Mouse (Mus musculus): Measurements from ENCODE around the gene Mrpl37. TPM values are rescaled to one million over a fixed set of nuclear protein-coding genes. Genes with fewer than 3 reads are reported as not detected.

Gene Mrpl37
- polyA plus RNA-seq, 2 experiments, result 104 to 105 TPM

- Histone ChIP-seq H3K4me3 (replicated peaks; ENCODE audit: low read length) (no peak overlapping the region), H3K27ac (replicated peaks; ENCODE audit: low read depth, low read length) (no peak overlapping the region), H3K4me1 (ENCODE audit: control insufficient read depth, insufficient read depth, low read length) (no peaks in the 10 kb centered on the region), H3K36me3 (ENCODE audit: control insufficient read depth, insufficient read depth, low read length) (peaks cover 95% of the 10 kb centered on the region), H3K27me3 (ENCODE audit: control insufficient read depth, insufficient read depth, low read length) (no peaks in the 10 kb centered on the region), H3K9me3 (ENCODE audit: control insufficient read depth, low read length) (no peaks in the 10 kb centered on the region), H3K4me2 (replicated peaks; ENCODE audit: low read depth, low read length, severe bottlenecking) (no peak overlapping the region), H3K9ac (ENCODE audit: low read depth, low read length, severe bottlenecking) (no peak overlapping the region)
- ATAC-seq (ENCODE audit: low FRiP score, low read depth) (no peak), DNase-seq (ENCODE audit: low spot score) (no peak)
- WGBS, result 87% methylated on average over 4 of the region's 4 CpGs
- TF ChIP-seq POLR2A (IDR thresholded peaks at IDR 0.05; ENCODE audit: borderline replicate concordance, extremely low read depth, insufficient read depth, insufficient read length), result no peak
Measured at GRCm38 (mm10) chr4:107035689-107036088, 31.0 kb downstream of the Mrpl37 start.

GRCm38 (mm10) chr4:107026451-107026850, 40.2 kb downstream of the Mrpl37 start:
- H3K4me1 ChIP-seq (ENCODE audit: control insufficient read depth, insufficient read depth, low read length), result no peaks in the 10 kb centered on the region
- no peaks in the 10 kb centered on the region for H3K9me3 ChIP-seq (ENCODE audit: control insufficient read depth, low read length)
- H3K9ac ChIP-seq (ENCODE audit: low read depth, low read length, severe bottlenecking), result no peak overlapping the region
- no peak overlapping the region for H3K27ac ChIP-seq (replicated peaks; ENCODE audit: low read depth, low read length)
- ATAC-seq (ENCODE audit: low FRiP score, low read depth) (no peak), DNase-seq (ENCODE audit: low spot score) (no peak)
- H3K36me3 ChIP-seq (ENCODE audit: control insufficient read depth, insufficient read depth, low read length), result peaks cover 50% of the 10 kb centered on the region
- no peak overlapping the region for H3K4me3 ChIP-seq (replicated peaks; ENCODE audit: low read length)
- 56% methylated on average over 8 of the region's 8 CpGs for WGBS
- no peak for TF ChIP-seq POLR2A (IDR thresholded peaks at IDR 0.05; ENCODE audit: borderline replicate concordance, extremely low read depth, insufficient read depth, insufficient read length)
- H3K27me3 ChIP-seq (ENCODE audit: control insufficient read depth, insufficient read depth, low read length), result no peaks in the 10 kb centered on the region
- H3K4me2 ChIP-seq (replicated peaks; ENCODE audit: low read depth, low read length, severe bottlenecking), result no peak overlapping the region

GRCm38 (mm10) chr4:107025369-107025768, 41.3 kb downstream of the Mrpl37 start:
- no peaks in the 10 kb centered on the region for H3K9me3 ChIP-seq (ENCODE audit: control insufficient read depth, low read length)
- TF ChIP-seq POLR2A (IDR thresholded peaks at IDR 0.05; ENCODE audit: borderline replicate concordance, extremely low read depth, insufficient read depth, insufficient read length), result no peak
- DNase-seq (ENCODE audit: low spot score), result no peak
- no peak overlapping the region for H3K9ac ChIP-seq (ENCODE audit: low read depth, low read length, severe bottlenecking)
- H3K4me2 ChIP-seq (replicated peaks; ENCODE audit: low read depth, low read length, severe bottlenecking), result no peak overlapping the region
- H3K27me3 ChIP-seq (ENCODE audit: control insufficient read depth, insufficient read depth, low read length), result no peaks in the 10 kb centered on the region
- H3K4me3 ChIP-seq (replicated peaks; ENCODE audit: low read length), result no peak overlapping the region
- no peak overlapping the region for H3K27ac ChIP-seq (replicated peaks; ENCODE audit: low read depth, low read length)
- WGBS, result 73% methylated on average over 5 of the region's 5 CpGs
- peaks cover 5% of the 10 kb centered on the region for H3K4me1 ChIP-seq (ENCODE audit: control insufficient read depth, insufficient read depth, low read length)
- peaks cover 40% of the 10 kb centered on the region for H3K36me3 ChIP-seq (ENCODE audit: control insufficient read depth, insufficient read depth, low read length)
- ATAC-seq (ENCODE audit: low FRiP score, low read depth), result no peak

GRCm38 (mm10) chr4:107024899-107025298, 41.8 kb downstream of the Mrpl37 start:
- no peak overlapping the region for H3K27ac ChIP-seq (replicated peaks; ENCODE audit: low read depth, low read length)
- WGBS, result 85% methylated on average over 7 of the region's 7 CpGs

GRCm38 (mm10) chr4:107021464-107021863, 45.2 kb downstream of the Mrpl37 start:
- ATAC-seq (ENCODE audit: low FRiP score, low read depth) (no peak), DNase-seq (ENCODE audit: low spot score) (no peak)
- Histone ChIP-seq H3K9me3 (ENCODE audit: control insufficient read depth, low read length) (no peaks in the 10 kb centered on the region), H3K4me1 (ENCODE audit: control insufficient read depth, insufficient read depth, low read length) (peaks cover 39% of the 10 kb centered on the region), H3K4me3 (replicated peaks; ENCODE audit: low read length) (no peak overlapping the region), H3K36me3 (ENCODE audit: control insufficient read depth, insufficient read depth, low read length) (peaks cover 10% of the 10 kb centered on the region), H3K27ac (replicated peaks; ENCODE audit: low read depth, low read length) (no peak overlapping the region), H3K27me3 (ENCODE audit: control insufficient read depth, insufficient read depth, low read length) (no peaks in the 10 kb centered on the region), H3K4me2 (replicated peaks; ENCODE audit: low read depth, low read length, severe bottlenecking) (no peak overlapping the region), H3K9ac (ENCODE audit: low read depth, low read length, severe bottlenecking) (no peak overlapping the region)
- WGBS, result 61% methylated on average over 3 of the region's 3 CpGs
- TF ChIP-seq POLR2A (IDR thresholded peaks at IDR 0.05; ENCODE audit: borderline replicate concordance, extremely low read depth, insufficient read depth, insufficient read length), result no peak

More at GRCm38 (mm10) chr4:107024899-107025298, 41.8 kb downstream of the Mrpl37 start:
- Histone ChIP-seq H3K9ac (ENCODE audit: low read depth, low read length, severe bottlenecking) (no peak overlapping the region), H3K9me3 (ENCODE audit: control insufficient read depth, low read length) (no peaks in the 10 kb centered on the region), H3K36me3 (ENCODE audit: control insufficient read depth, insufficient read depth, low read length) (peaks cover 38% of the 10 kb centered on the region), H3K4me2 (replicated peaks; ENCODE audit: low read depth, low read length, severe bottlenecking) (no peak overlapping the region), H3K4me1 (ENCODE audit: control insufficient read depth, insufficient read depth, low read length) (peaks cover 9% of the 10 kb centered on the region), H3K4me3 (replicated peaks; ENCODE audit: low read length) (no peak overlapping the region), H3K27me3 (ENCODE audit: control insufficient read depth, insufficient read depth, low read length) (no peaks in the 10 kb centered on the region)
- ATAC-seq (ENCODE audit: low FRiP score, low read depth) (no peak), DNase-seq (ENCODE audit: low spot score) (no peak)
- TF ChIP-seq POLR2A (IDR thresholded peaks at IDR 0.05; ENCODE audit: borderline replicate concordance, extremely low read depth, insufficient read depth, insufficient read length), result no peak
